Mouse (Mus musculus): ENCODE measurements at regions not wholly inside any gene's neighbourhood (a gene's known extent, or its start where the extent isn't known, plus 50 kb on each side); places are given as distances from the start of the nearest gene placed in this dataset.

DNA sequence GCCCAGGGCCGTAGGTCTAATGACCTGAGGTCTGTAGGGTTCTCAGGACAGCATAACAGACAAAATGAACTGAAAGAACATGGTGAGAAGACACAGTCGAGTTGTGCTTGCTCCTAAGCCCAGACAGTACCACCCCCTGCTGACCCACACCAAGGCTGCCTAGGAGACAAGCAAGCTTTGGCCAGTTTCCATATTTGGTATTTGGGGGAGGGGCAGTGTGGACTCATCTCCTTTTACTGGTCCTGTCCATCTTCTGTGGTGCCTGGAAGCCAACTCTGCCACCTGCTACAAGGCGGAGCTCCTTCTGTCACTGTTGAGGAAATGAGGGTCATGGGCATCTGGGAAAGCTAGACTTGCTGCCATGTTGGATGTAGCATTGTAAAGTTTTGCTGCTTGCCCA lies 68.9 kb downstream of the Tex29 start:
- DNase-seq (ENCODE audit: low spot score in 2 of 2): no peak

DNA sequence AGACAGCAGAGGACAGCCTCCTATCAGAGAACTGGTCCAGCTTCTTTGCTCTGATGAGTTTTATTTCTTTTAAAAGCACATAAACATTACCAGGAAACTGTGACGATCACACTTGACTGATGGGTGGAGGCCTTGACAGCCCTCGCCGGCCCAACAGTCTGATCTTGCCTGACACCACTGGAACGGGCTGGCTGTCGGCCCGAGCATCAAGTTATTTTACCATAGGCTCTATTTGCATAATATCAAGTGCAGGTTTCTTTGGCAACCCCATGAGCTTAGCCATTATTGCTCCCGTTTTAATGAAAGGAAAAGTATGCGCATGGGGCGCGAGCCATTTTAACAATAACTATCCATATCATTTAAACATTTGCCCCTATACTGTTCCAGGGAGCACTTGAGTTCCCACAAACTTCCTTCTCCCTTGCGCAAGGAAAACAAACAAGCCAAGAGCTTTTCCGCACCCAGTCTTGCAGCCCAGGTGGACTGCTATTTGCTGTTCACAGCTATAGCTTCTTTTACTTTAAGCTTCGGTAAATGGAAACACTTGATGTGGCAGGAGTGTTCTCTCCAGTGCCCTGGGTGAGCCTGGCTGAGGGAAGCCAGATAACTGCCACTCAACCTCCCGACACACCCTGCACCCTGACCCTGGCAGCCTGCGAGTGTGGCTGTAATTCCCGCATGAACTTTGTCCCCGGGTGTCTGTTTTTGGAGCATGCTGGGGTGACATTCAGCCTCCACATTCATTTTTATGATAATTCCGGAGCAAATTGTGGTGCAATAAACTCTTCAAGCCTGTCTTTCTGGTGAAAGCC lies 71.6 kb downstream of the Tex29 start:
- no peak for DNase-seq (ENCODE audit: low spot score in 2 of 2)

DNA sequence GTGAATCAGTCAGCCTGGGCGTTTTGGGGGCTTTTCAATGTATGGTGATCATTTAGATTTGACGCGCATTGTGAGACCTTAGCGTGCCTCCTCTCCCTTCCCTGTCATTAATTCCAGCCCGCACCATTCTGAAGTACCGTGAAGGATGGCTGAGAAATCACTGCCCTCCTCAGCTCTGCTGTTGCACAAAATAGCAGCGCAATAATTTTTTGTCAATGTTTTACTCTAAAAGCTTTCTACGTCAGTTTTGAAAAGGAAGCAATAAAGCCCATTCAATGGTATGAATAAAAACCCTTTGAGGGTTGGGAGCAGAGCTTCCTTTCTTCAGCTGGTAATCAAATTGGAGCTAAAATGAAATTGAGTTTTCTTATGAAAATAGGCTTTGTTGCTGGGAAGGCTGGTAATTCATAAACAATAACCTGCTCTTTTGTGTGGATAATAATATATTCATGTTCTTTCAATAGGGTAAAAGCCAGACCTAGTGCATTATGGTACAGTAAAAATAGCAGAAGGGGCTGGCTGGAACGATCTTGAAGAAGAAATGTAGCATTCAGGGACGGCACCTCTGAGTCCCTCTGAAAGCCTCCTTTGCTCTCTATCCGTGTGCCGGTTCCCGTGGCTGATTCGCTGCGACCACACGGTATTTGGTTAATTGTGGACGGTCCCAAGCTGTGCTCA lies 72.3 kb downstream of the Tex29 start:
- no peak for DNase-seq (ENCODE audit: low spot score in 2 of 2)

DNA sequence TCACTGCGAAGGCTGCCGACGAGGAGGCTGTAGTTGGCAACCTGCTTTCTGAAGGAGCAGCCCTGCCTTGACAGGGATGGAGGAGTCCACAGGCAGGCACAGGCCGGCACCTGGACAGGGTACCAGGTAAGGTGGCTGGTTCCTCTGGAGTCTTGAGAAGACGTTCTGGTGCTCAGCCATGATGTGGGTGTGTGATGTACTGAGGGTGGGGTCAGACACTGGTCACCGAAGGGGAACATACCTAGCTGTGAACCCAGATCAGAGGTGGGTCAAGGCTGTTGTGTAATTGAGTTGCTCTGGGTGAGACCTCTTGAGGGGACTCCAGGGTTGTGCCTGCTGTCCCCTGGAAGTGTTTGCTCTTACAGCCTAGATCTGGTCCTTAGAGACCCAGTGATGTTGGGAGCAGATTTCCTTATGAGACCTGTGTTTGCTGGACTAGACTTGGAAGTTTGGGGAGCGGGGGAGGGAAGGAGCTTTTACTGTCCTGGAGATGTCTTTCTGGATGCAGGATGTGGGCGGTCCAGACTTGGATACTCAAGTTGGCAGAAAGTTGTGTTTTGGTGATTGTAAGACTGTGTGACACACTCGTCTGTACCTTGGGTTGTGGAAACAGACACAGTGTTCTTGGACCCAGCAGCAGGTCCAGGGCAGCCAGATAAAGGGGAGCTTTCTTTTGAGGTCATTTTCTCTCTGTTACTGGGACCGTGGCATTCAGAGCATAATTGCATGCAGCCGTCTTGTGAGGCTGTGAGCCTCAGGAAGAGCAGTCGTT lies 73.0 kb downstream of the Tex29 start:
- DNase-seq (ENCODE audit: low spot score in 2 of 2): no peak

DNA sequence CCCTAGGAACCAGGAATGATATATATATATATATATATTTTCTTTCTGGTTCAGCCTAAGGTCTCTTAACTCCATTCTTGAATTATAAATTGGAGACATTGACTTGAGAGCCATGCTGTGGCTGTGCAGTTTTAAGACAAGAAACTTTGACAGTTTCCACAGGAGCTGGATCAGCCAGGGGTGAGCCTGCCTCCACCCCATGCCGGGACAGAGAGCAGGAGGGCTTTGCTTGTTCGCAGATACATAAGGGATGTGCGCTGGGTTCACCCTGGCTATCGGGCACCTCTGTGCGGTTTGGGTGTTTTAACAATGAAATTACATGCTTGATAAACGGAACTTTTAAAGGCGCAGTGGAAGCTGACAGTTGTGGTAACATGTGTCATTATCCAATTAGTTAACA lies 73.9 kb downstream of the Tex29 start:
- no peak for DNase-seq (ENCODE audit: low spot score in 2 of 2)

DNA sequence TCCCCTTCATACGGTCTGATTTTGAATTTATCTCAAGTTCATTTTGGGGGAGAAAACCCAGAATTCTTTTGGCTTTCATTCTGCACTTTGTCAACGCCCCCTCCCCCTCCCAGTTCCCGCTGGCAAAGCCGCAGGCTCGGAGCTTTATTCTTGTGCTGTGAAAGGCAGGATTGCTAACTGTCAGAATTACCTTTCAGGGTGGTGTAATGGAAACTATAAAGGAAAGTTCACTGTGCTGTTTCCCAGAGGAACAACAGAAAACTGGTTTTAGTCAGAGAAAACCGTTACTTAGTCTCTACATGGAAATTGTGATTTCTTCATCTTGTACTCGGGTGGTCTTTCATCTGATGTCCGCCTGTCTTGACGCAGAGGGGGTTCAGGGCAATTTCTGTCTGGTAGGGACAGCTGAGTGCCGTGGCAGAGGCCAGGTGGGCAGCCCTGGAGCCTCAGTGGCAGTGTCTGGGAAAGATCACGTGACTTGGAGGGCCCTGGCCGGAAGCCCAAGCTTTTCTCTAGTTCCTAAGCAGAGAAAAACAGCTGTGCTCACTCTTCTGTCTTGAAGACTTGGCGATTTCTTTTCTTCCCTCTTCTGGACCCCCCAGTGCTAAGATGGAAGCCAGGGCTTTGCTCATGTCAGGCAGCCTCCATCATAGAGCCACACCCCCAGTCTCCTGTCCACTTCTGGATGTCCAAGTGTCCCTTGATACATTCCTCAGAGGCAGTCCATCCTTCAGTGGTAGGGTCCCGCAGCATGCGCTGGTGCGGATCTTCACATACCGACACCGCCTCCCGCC lies 74.6 kb downstream of the Tex29 start:
- DNase-seq (ENCODE audit: low spot score in 2 of 2): no peak

DNA sequence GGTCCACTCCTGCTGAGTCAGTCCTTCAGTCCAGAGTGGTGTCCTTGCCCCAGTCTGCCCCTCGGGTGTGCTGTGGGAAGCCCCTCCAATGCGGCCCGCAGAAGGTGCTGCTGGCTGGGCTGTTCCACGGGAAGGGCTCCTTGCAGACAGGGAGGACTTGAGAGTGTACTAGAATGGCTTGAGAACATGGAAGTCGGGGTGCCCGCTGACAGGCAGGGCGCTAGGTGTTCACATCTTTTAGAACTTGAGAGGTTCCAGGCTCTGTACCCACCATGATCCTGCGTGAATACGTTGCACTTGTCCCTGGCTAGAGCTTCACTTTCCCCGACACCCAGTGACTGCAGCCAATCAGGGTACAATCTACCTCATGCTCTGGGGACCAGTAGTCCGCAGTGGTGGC lies 75.4 kb downstream of the Tex29 start:
- DNase-seq (ENCODE audit: low spot score in 2 of 2): no peak

DNA sequence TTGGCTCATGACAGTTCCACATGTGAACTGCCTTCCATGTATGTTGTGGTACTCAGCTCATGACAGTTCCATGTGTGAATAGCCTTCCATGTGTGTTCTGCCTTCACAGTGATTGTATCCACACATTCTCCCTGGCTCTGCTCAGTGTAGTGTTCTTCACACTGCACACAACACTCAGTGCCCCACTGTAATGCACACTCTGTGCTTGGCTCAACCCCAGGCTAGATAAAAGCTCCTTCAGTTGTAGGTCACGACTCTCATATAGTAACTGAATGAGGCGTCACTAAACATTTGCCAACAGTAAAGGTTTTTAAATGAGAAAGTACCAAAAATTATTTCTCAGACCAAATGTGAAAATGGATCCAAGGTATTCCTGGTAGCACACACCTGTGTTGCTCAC lies 79.6 kb downstream of the Tex29 start:
- no peak for DNase-seq (ENCODE audit: low spot score in 2 of 2)

DNA sequence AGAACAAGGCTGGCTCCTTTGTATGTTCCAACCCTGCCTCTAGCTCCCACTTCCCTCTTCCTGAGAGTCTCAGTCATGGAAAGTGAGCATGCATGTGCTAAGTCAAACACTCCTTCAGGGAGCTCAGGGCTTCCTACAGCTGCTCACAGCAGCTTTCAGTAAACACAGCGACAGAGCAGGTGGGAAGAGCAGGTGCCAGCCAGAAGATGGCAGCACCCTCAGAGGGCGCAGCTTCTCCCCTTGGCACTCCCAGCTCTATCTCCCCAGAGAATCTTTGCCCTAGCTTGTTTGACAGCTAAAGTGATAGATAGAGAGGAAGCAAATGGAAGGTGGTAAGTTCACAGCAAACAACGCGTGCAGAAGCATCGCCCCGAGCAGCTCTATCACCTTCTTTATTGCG lies 82.8 kb downstream of the Tex29 start:
- DNase-seq (ENCODE audit: low spot score in 2 of 2): no peak

DNA sequence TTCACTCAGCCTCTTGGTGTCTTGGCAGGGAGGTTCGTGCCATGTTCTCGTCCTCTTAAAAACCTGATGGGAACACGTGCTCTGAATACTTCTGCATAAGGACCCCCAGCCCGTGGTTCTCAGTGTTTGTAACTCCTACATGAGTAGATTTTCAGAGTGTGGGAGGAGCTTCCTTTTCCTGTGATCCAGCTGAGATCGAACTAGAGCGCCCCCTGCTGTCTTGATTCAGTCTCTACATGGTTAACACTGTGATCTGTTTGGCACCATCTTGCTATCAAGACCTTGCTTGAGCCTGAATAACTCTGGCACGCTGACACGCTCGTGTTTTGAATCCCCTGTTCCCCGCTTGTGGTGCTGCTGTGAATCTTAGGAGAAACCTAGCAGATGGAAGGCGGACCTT lies 83.9 kb downstream of the Tex29 start:
- DNase-seq (ENCODE audit: low spot score in 2 of 2): peak; percentile 36 to 41

DNA sequence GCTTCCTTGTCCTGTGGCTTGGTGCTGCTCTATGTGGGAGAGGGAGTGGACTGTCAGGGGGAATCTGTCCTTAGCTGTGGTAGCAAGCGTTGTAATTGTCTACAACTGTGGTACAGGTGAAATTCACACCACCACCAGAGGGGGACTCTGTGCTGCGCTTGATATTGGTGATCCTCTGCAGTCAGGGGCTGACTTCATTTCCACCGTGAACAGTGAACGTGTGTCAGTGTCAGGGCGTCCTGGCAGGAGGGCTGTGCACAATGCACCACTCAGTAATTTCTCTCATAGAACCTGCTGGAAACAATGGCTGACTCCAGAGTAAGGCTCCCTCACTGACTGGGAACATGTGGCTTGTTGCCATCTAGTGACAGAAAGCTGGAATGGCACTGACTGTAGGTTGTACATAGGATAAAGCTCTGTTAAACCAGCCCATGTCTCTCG lies 102.6 kb downstream of the Tex29 start:
- DNase-seq (ENCODE audit: low spot score in 2 of 2): peak; percentile 35 to 42

DNA sequence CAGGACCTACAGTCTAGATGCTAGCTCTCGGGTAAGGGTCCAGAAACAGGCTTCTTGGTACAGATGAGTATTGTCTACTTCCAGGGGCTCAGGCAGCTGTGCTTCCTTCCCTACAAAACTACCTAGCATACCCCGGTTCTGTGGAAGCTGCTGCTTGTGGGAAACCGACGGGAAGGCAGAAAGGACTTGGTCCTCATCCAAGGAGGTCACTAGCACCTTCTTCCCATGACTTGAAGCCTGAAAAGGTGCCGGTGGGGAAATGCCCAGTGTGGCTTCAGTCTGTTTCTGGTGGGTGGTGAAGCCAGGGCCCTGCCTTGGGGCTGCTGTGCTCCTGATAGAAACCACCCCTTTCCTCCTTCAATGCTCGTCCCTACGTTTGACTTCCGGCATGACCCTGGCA lies 107.5 kb downstream of the Tex29 start:
- DNase-seq (ENCODE audit: low spot score in 2 of 2): no peak

DNA sequence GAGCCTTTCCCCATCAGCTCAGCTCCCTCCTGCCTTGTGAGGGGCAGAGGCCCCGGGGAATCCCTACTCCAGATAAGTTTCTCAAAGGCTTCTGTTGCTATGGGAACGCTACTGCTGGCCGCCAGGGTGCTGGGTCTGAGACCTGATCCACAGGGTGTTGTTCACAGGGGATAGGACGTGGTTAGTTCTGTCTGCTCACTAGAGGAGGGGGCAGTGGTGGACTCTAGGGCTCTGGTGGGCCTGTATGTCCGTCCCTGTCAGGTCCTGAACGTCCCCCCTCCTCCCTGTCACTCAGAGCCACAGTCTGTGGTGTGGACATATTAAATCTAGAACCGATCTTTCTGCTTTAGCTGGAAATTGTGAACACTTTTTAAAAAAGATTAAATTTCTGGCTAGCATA lies 116.0 kb downstream of the Tex29 start:
- no peak for DNase-seq (ENCODE audit: low spot score in 2 of 2)

DNA sequence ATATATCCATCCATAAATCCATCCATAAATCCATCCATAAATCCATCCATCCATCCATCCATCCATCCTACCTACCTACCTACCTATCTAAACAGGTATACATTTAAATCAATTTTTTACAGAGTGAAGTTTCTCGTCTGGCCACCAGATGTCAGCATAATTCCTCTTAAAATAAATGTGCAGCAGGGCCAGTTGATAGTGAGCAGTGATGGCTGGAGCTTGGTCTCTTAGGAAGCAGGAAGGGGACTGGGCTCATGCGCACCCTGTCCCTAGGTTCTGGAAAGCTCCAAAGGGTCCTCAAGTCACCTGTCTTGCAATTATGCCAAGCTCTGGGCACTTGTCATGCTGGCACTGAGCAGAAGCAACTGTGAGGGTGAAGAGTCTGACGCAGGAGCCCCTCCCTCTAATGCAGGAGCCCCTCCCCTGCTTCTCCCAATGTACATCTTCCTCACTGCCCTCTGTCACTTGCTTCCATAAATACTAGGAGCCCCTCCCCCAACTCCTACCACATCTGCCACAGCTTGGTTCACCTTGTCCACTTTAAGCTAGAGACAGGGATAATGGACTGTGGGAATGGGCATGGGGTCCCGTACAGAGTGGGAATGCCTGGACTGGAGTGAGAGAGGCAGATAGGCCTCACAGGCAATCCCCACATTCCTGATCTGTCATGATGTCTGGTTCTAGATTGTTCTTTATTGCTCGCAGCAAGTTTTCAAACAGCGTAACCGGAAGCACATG lies 116.9 kb downstream of the Tex29 start:
- DNase-seq (ENCODE audit: low spot score in 2 of 2): peak in 1 of 2 experiments; percentile 25

DNA sequence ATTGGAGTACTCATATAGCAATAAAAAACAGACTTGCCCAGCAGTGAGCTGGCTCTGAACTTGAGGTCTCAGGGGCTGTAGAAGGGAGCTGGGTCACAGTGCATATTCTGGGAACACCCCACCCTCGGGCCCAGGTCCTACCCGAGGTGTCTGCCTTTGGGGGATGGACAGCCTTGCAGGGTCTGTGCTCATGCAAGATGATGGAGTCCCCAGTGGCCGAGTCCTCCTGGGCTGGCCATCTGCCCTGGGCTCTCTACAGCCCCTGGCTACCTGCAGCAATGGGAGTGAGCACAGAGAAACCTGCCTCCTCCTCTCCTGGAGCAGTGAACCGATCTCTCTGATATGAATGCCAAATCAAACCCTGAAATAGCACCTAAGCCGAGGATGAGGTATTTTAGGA lies 117.9 kb downstream of the Tex29 start:
- DNase-seq (ENCODE audit: low spot score in 2 of 2): no peak

DNA sequence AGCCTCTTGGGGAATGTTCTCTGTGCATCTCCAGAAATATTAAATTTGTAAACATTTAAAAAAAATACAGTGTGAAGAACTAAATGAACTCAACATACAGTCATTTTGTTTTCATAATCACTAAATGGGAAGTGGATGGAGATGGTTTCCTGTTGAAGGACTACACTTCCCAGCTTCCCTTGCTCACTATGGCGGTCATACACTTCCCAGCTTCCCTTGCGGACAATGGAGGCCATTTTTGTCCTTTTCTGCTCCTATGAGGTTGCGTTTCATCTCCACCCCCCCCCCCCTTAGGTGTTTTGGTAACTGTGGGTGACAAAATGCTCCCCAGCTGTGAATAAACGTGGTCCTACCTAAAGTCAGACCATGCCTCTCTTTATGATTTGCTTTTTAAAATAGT lies 119.2 kb downstream of the Tex29 start:
- no peak for DNase-seq (ENCODE audit: low spot score in 2 of 2)

DNA sequence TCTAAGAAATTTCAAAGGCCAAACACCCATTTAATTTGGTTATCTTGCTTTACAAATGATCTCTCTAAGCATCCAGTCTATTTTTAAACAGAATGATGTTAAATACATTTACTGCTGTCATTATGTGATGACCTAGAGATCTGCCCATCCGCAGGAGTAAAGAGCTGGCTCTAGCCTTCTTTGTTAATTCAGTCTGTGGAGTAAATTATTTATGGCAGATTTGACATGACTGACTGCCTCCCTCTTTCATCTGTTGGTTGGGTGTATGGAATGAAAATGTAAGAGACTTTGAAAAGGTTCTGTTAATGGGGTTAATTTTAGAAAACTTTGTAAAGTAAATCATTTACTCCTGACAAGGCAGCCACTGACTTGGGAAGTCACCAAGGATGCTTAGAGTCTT lies 123.3 kb downstream of the Tex29 start:
- DNase-seq (ENCODE audit: low spot score in 2 of 2): no peak

DNA sequence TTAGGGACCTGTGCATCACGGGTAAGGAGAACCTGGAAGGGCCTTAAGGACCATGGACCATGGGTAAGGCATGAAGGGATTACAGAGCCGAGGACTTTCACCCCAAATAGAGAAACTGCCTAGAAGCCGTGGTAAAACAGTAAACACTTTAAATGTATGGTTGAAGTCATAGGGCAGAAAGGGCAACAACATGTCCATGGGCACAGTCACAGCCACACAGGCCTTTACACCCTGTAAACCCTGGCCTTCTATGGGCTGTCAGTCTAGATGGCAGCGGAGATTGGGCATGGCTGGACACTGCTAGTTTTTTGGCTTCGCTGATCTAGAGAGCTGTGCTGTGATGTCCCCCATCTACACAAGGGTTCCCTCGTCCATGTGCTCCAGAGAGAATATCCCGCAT lies 127.4 kb downstream of the Tex29 start:
- DNase-seq (ENCODE audit: low spot score in 2 of 2): no peak

DNA sequence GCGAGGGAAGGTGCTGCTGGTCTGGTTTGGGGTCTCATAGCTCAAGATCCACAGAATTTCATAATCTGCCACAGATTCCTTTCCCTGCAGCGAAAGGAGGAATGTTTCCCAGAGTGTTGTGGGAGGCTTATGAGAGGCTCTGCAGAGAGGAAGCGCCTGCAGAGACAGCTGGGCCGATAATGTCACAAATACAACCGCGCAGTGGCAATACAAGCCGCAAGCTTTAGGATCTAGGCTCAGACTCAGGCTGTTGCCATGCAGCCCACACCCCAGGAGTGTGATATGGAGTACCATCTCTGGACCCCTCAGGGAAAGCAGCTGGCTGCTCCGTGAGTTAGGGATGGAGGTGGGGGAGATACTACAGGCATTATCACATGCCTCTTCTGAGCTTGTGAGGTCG lies 130.2 kb downstream of the Tex29 start:
- peak in 1 of 2 experiments; percentile 16 for DNase-seq (ENCODE audit: low spot score in 2 of 2)

DNA sequence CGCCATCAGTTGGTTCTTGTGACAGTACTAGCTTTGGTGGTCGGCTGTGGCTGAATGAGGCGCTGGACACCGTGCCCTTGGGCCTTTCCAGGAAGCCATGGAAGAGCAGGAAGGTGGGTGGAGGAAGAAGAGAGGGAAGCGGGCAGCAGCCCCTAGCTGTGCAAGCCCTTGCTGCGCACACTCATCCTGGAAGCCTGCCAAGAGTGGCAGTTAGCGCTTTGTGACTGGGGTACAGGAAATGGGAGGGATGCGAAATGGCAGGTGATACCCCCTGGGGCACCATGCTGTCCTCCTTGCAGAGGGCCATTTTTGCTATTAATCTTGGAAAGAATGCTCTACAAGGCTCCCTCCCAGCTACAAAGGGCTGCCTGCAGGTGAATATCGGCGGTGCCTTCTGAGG lies 133.2 kb downstream of the Tex29 start:
- no peak for DNase-seq (ENCODE audit: low spot score in 2 of 2)

DNA sequence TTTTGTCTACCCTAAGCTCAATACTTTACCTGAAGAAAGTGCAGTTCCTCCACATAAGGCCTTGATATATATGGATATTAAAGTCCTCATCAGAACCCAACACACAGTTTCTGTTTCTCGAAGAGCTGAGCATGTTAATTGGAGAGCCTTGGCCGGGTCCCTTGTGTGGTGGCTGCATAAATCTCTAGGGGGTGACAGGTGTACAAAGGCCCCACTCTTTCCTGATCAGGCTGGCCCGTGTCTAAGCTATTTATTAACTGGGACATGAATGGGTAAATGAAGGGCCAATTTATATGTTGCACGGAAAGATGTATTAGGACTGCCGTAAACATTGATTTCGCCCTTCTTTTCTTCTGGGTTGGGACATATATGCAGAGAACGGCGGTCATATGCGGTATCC lies 136.8 kb downstream of the Tex29 start:
- DNase-seq (ENCODE audit: low spot score in 2 of 2): no peak

Data from right cerebral cortex, postnatal 36 days (tissue).